Mouse (Mus musculus): ENCODE results near the gene Anxa6.
"Not testable (repeated sequence)": the region's sequence is repeated elsewhere in the genome, so short reads cannot be mapped to it uniquely, and the experiment has no call there.

The Anxa6 gene

GRCm38 (mm10) chr11:54961164-54961850 lies 71.9 kb downstream of the Anxa6 start:
- DNase-seq (ENCODE audit: low read depth, low spot score): no peak

GRCm38 (mm10) chr11:54960251-54960650 lies 73.0 kb downstream of the Anxa6 start:
- DNase-seq (ENCODE audit: low read depth, low spot score): no peak

GRCm38 (mm10) chr11:54958571-54959073 lies 74.6 kb downstream of the Anxa6 start:
- peak; percentile 94 for DNase-seq (ENCODE audit: low read depth, low spot score)

- DNase-seq (ENCODE audit: low read depth, low spot score): not testable (repeated sequence)
These were observed 75.5 kb downstream of the Anxa6 start for GRCm38 (mm10) chr11:54957708-54958107.

- peak; percentile 60 for DNase-seq (ENCODE audit: low read depth, low spot score)
These were observed 76.3 kb downstream of the Anxa6 start for GRCm38 (mm10) chr11:54956912-54957311.

- peak; percentile 98 for DNase-seq (ENCODE audit: low read depth, low spot score)
These were observed 77.3 kb downstream of the Anxa6 start for GRCm38 (mm10) chr11:54955735-54956480.

GRCm38 (mm10) chr11:54955400-54955734 lies 77.9 kb downstream of the Anxa6 start:
- not testable (repeated sequence) for DNase-seq (ENCODE audit: low read depth, low spot score)

GRCm38 (mm10) chr11:54954716-54955115 lies 78.5 kb downstream of the Anxa6 start:
- no peak for DNase-seq (ENCODE audit: low read depth, low spot score)

- peak; percentile 87 for DNase-seq (ENCODE audit: low read depth, low spot score)
These were observed 79.2 kb downstream of the Anxa6 start for GRCm38 (mm10) chr11:54953993-54954446.

- no peak for DNase-seq (ENCODE audit: low read depth, low spot score)
These were observed 80.6 kb downstream of the Anxa6 start for GRCm38 (mm10) chr11:54952651-54953050.

- DNase-seq (ENCODE audit: low read depth, low spot score): no peak
These were observed 82.6 kb downstream of the Anxa6 start for GRCm38 (mm10) chr11:54950684-54951083.

GRCm38 (mm10) chr11:54949717-54950116 lies 83.5 kb downstream of the Anxa6 start:
- DNase-seq (ENCODE audit: low read depth, low spot score): no peak

- no peak for DNase-seq (ENCODE audit: low read depth, low spot score)
These were observed 88.5 kb downstream of the Anxa6 start for GRCm38 (mm10) chr11:54944702-54945101.

GRCm38 (mm10) chr11:54940056-54940455 lies 93.2 kb downstream of the Anxa6 start:
- DNase-seq (ENCODE audit: low read depth, low spot score): no peak

- no peak for DNase-seq (ENCODE audit: low read depth, low spot score)
These were observed 93.7 kb downstream of the Anxa6 start for GRCm38 (mm10) chr11:54939501-54939900.

- no peak for DNase-seq (ENCODE audit: low read depth, low spot score)
These were observed 96.5 kb downstream of the Anxa6 start for GRCm38 (mm10) chr11:54936771-54937140.

- peak; percentile 45 for DNase-seq (ENCODE audit: low read depth, low spot score)
These were observed 97.0 kb downstream of the Anxa6 start for GRCm38 (mm10) chr11:54936035-54936770.

GRCm38 (mm10) chr11:54934198-54934597 lies 99.0 kb downstream of the Anxa6 start:
- DNase-seq (ENCODE audit: low read depth, low spot score): no peak

GRCm38 (mm10) chr11:54932540-54932939 lies 100.7 kb downstream of the Anxa6 start:
- no peak for DNase-seq (ENCODE audit: low read depth, low spot score)

- DNase-seq (ENCODE audit: low read depth, low spot score): peak; percentile 57
These were observed 101.7 kb downstream of the Anxa6 start for GRCm38 (mm10) chr11:54931405-54932093.

- peak; percentile 79 for DNase-seq (ENCODE audit: low read depth, low spot score)
These were observed 102.8 kb downstream of the Anxa6 start for GRCm38 (mm10) chr11:54930318-54930979.
